Mouse (Mus musculus) left cerebral cortex, postnatal 36 days (tissue): ENCODE measurements around the gene Smyd1. TPM values are rescaled to one million over a fixed set of nuclear protein-coding genes. Genes with fewer than 3 reads are reported as not detected.

Source experiments
- DNase-seq, 2 experiments: peaks; one replicate each; pipeline ENCODE4 v3.0.0; 2021 to 2022; ENCODE audit warnings: low spot score in 2 of 2, mixed read lengths in 1 of 2
- intact Hi-C: fragments of 180-260 bp; cut with DNase I; formaldehyde crosslinking; loops from one replicate; pipeline ENCODE4 v1.15.1; 2025
- microRNA-seq: library from miRNA; unstranded; fragments of <30 nt; microRNA quantifications from one replicate; pipeline ENCODE4 v1.2.0, GENCODE M21; 2022
- total RNA-seq, 2 experiments: library from RNA; stranded (reverse); gene quantifications; 2 replicates each; pipeline ENCODE4 v1.2.3; 2021

Gene Smyd1
- total RNA-seq, 2 experiments from 2014 or later = 1.3 to 1.4 TPM

DNA sequence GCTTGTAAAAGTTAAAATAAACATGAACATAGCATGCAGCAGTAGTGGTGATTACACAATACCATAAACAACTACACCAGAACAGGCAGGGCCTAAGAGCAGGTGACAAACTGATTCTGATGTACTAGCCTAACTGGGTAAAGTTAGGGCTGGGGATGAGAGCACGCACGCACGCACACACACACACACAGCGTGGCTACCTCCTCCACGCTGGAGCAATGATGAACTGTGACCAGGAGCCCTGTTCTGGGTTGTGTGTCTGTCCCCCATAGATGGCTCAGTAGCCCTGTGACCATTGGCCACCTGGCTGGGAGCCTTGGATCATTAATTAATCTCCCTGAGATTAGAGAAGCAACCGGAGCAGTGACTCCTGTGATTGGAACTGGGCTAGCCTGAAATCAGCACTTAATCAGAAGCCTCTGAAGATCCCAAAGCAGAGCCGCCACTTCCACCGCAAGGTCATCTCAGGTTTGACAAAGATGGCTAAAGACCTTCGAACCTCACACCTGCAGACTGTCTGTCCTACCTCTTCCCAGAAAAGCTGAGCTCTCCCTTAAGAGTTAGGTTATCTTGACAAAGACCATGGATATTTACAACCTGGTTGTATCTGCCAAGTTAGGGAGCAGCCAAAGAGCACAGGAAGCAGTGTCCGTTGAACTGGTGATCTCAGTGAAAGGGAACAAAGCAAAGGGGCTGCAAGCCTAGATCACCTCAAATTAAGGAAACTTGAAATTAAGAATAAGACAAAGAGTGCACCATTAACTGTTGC, 149.0 kb downstream of the Smyd1 start:
- intact Hi-C loops = no loop called here
- no peak for DNase-seq

DNA sequence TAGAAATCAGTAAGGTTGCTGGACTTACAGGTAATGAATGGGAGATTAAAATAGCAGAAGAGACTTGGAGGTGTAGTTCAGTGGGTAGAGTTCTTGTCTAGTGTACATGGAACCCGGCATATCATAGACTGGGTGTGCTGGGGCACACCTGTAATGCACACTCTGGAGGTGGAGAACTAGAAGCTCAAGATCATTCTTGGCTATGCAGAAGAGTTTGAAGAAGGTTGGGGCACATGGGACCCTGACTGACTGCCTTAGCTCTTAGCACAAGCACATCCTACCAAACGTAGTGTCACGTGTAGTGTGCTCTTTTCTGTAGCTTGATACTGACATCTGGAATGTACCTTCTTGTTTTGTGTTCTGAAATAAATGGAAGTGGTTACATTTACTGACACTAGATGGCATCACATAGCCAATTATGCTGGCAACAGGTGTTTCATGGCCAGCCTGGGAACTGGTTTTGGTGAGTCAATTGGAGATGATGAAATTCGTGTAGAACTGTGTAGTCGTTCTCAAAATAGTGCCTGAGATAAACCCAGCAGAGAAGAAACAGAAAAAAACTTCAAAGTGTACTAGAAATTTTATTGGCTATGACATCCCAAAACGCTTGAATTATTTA, 155.4 kb downstream of the Smyd1 start:
- DNase-seq = no peak
- intact Hi-C loops = loop anchor here (5.0 kb wide), 1 partner anchor 231 kb away; no protein-coding TSS in a partner anchor

DNA sequence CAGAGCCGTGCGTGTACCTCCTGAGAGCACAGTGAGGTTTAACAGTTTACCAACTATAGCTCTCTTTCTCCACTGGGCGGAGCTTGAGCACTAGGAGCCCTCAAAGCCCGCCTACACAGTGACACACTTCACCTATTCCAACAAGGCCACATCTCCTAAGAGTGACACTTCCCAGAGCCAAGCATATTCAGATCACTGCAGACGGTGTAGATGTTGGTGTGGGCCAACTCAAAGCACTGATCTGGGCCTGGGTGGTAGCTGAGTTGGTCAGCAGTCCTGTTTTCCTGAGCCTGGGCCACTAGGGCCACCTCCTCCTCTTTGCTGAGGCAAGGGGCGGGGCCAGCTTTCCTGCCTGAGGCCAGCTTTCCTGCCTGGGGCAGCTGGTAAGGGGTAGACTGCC, 157.6 kb downstream of the Smyd1 start:
- intact Hi-C loops = no loop called here
- no peak for DNase-seq

Small RNA genes within 50 kb of the gene (microRNA-seq; reads per million reads assigned to microRNA genes)
- gene Mir8112 = 52.5 reads per million, percentile 50 among the genes with 10 or more reads in this experiment

Other genes with a start within 250 kb of the Smyd1 start
- gene Thnsl2, start 177.8 kb downstream of the Smyd1 start, total RNA-seq = 1 to 10 TPM; 4.1 to 4.3 TPM
- not detected for gene Fabp1, start 122.4 kb downstream of the Smyd1 start, total RNA-seq
- 10 to 100 TPM; 14.1 to 15.2 TPM for gene Krcc1, start 50.6 kb downstream of the Smyd1 start, total RNA-seq
- not detected for gene Cd8b1, start 555 bp upstream of the Smyd1 start, total RNA-seq
- not detected for gene Cd8a, start 51.2 kb upstream of the Smyd1 start, total RNA-seq
- 10 to 100 TPM; 91.4 to 98.7 TPM for gene Rmnd5a, start 118.4 kb upstream of the Smyd1 start, total RNA-seq
- gene Rnf103, start 171.7 kb upstream of the Smyd1 start, total RNA-seq = 10 to 100 TPM; 51.0 to 51.4 TPM
- gene Chmp3, start 221.6 kb upstream of the Smyd1 start, total RNA-seq = 100 to 1,000 TPM; 105 to 109 TPM